Mouse (Mus musculus): Measurements from ENCODE around the gene Ppard.

Ppard gene

GRCm38 (mm10) chr17:28335267-28335666 lies 102.8 kb downstream of the Ppard start:
- DNase-seq (ENCODE audit: low read depth, low spot score) = no peak

DNA sequence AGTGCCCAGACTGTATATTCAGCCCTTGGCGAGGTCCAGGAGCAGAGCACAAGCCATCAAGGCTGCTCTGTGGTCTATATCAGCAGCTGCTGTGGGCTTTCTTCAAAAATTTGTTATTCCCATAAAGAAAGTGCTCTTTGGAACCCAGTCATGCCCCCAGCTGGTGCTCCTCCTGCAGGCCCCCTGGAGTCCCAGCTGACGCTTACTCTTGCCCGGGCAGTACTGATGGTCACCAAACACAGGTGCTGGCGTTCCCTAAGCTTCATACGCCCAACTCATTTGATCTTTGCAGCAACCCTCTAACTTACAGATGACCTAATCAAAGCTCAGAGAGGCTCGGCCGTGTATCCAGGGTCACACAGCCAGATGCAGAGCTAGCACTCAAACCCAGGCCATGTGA lies 105.0 kb downstream of the Ppard start:
- no peak for DNase-seq (ENCODE audit: low read depth, low spot score)

DNA sequence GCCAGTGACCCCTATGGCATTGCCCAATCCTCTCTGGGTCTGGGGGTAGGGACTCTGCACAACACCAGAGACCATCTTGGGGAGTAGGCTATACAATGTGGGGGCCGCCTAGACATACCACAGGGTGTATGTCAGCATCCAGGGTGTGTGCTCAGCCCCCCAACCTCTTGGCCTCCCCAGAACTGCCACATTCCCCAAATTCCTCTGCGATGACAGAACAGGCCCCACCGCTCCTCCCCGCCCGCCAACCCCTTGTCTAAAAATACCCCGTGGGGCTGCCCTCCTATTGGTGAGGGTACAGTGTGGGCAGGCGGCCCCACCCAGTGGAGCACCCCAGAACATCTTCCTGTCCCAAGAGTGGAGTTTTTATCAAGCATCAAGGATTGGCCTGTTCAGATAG lies 108.1 kb downstream of the Ppard start:
- DNase-seq (ENCODE audit: low read depth, low spot score) = no peak

- peak; percentile 74 for DNase-seq (ENCODE audit: low read depth, low spot score)
These were observed 108.6 kb downstream of the Ppard start for GRCm38 (mm10) chr17:28341091-28341490.

- DNase-seq (ENCODE audit: low read depth, low spot score) = peak; percentile 42
These were observed 111.6 kb downstream of the Ppard start for GRCm38 (mm10) chr17:28344050-28344607.

DNA sequence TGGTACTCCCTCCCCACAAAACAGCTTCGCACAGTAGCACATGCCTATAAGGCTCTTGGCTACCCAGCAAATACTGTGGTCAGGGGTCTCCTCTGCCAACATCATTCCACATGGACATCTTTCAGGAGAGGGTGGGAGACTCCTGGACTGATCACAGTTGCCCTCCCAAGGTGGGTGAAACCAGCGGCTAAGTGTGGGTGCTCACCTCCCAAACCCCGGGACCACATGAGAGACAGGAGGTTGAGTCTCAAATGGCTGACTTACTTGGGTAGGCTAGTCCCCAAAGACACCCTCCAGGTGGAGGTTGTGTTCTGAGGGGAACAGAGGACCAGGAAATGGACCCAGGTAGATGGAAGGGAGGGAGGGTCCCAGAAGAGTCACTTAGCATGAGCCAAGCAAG lies 112.2 kb downstream of the Ppard start:
- DNase-seq (ENCODE audit: low read depth, low spot score) = no peak

GRCm38 (mm10) chr17:28345271-28345721 lies 112.8 kb downstream of the Ppard start:
- peak; percentile 41 for DNase-seq (ENCODE audit: low read depth, low spot score)

- no peak for DNase-seq (ENCODE audit: low read depth, low spot score)
These were observed 113.4 kb downstream of the Ppard start for GRCm38 (mm10) chr17:28345882-28346281.

GRCm38 (mm10) chr17:28347327-28347726 lies 114.8 kb downstream of the Ppard start:
- DNase-seq (ENCODE audit: low read depth, low spot score) = no peak

GRCm38 (mm10) chr17:28348211-28348610 lies 115.7 kb downstream of the Ppard start:
- DNase-seq (ENCODE audit: low read depth, low spot score) = no peak

- DNase-seq (ENCODE audit: low read depth, low spot score) = no peak
These were observed 116.9 kb downstream of the Ppard start for GRCm38 (mm10) chr17:28349264-28349880.

DNA sequence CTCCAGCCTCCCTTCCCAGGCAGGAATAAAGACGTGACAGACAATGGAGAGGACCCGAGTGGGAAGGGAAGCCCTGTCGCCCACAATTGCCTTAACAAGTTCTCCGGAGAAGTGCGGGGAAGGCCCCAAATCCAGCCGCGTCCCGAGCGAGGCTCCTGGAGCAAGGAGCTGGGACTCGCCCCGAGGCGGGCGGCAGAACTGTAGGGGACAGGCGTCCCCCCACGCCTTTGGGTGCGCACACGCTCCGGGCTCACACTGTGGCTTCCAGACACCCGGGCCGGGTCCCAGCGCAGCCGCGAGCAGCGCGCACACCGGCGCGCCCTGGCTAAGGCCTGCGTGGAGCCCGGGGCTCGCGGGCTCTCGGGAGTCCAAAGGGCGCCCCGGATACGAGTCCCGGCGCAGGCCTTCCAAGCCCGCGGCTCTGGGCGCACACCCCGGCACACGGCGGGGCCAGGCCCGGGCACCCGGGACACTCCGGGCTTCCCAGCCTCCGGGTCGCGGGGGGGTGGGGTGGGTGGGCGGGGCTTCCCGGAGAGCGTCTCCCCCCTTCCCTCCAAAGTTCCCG lies 117.5 kb downstream of the Ppard start:
- peak; percentile 72 for DNase-seq (ENCODE audit: low read depth, low spot score)

DNA sequence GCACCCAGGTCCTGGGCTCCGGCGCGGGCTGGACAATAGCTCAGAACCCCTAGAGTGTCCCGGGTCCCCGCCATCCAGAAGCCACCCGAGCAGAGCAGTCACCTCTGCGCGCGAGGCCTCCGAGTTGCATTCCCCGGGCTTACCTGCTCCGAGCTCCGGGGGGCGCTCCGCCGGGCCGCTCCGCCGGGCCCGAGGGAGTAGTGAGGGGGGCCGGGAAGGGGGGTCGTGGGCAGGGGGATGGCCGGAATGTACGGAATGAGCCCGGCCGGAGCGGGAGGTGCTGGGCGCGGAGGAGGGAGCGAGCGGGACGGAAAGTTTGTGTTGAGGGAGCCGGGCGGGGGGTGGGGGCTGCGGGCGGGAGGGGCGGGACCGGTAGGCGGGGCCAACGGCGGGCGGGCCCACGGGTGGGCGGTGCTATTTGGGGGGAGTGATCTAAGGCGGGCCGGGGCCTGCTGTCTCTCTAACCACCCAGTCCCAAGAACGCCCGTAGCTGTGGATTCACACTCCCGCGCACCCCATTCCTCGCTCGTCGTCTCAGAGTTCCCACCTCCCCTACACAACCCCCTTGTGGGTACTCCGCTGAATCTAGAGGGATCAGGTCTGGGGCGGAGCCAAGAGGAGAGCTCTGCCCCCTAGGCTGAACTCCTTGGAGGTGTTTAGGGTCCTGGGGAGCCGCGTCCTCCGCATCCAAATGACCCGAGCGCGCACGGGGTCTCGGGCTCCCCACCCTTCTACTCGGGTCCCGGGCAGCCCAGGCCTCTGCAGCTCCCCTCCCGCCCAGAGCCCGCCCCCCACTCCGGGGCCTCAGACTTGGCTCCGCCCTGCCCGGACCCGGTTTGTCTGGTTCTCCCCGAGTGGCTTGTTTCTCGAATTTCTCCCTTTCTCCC lies 118.2 kb downstream of the Ppard start, which contains the start of gene Tead3:
Gene Tead3, minus strand, starts transcription at position 352 of the 887 bp plus-strand sequence.
- peak; percentile 77 for DNase-seq (ENCODE audit: low read depth, low spot score)

All from ZHBTc4 (cell line).